Comparison of ENCODE assay signal across 26 mouse cellular contexts in the genomic region with DNA sequence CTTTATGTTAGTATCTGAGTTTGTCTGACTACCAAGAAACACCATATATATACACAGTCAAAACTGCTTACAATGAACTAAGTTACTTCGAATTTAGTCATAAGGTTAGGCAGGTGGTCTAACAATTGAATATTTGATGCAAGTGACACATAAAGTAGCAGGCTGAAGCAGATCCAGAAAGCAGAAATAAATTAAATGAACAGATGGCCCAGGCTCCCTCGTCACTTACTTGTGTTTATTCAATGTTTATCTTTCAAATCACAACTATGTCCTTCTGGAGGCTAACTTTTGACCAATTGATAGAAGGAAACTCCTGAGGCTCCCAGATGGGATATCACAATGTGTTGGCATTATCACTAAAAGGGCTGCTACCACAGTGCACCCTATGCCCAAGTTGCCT.
"Had no signal": no experiment of that assay in that cellular context is flagged by ENCODE, and none has a peak within 500 bp of the region (broad histone marks: within the 10 kb centered on the region; RNA-seq: fewer than 3 reads in every experiment).

No protein-coding gene starts in this region.

- H3K4me2 ChIP-seq: heart, embryonic 12.5 days; hindbrain, embryonic 12.5 days; hindbrain, embryonic 14.5 days; intestine, embryonic 15.5 days; limb, embryonic 13.5 days; limb, embryonic 15.5 days; liver, embryonic 12.5 days had no signal

- H3K36me3 ChIP-seq: heart, embryonic 10.5 days; heart, embryonic 12.5 days; hindbrain, embryonic 10.5 days; hindbrain, embryonic 12.5 days; intestine, embryonic 15.5 days; limb, embryonic 13.5 days; limb, embryonic 15.5 days; liver, embryonic 12.5 days had no signal

- H3K27ac ChIP-seq: gastrocnemius, adult 2 months; heart, embryonic 10.5 days; hindbrain, embryonic 10.5 days; hindbrain, embryonic 12.5 days; hindbrain, embryonic 14.5 days; intestine, embryonic 15.5 days; layer of hippocampus, adult 2 months; limb, embryonic 13.5 days; limb, embryonic 15.5 days; liver, embryonic 12.5 days; liver, embryonic 14.5 days had no signal

- H3K27me3 ChIP-seq: heart, embryonic 12.5 days; hindbrain, embryonic 12.5 days; intestine, embryonic 15.5 days; limb, embryonic 13.5 days; limb, embryonic 15.5 days; liver, embryonic 12.5 days had no signal

- H3K9me3 ChIP-seq: heart, embryonic 10.5 days; heart, embryonic 12.5 days; hindbrain, embryonic 10.5 days; hindbrain, embryonic 12.5 days; intestine, embryonic 15.5 days; limb, embryonic 13.5 days; limb, embryonic 15.5 days; liver, embryonic 12.5 days had no signal

- H3K4me3 ChIP-seq: gastrocnemius, adult 2 months; heart, embryonic 10.5 days; heart, embryonic 12.5 days; hindbrain, embryonic 10.5 days; hindbrain, embryonic 12.5 days; intestine, embryonic 15.5 days; layer of hippocampus, adult 2 months; limb, embryonic 13.5 days; limb, embryonic 15.5 days; liver, embryonic 12.5 days had no signal

- ATAC-seq: hindbrain, embryonic 16.5 days; inflammation-experienced regulatory T-cells, adult 6 months; intestine, embryonic 15.5 days; intestine, postnatal 0 days; liver, embryonic 12.5 days had no signal

- DNase-seq: gastrocnemius, adult 2 months; gastrocnemius, postnatal 10 days; gastrocnemius, postnatal 25 days; heart, adult 18-20 months; heart, postnatal 10 days; heart, postnatal 4 days; kidney, adult 18-20 months; kidney, adult 8-10 months; kidney, postnatal 10 days; kidney, postnatal 25 days; kidney, postnatal 4 days; left cerebral cortex, postnatal 4 days had no signal

- H3K4me1 ChIP-seq: heart, embryonic 10.5 days; heart, embryonic 12.5 days; hindbrain, embryonic 10.5 days; hindbrain, embryonic 12.5 days; intestine, embryonic 15.5 days; limb, embryonic 13.5 days; limb, embryonic 15.5 days; liver, embryonic 12.5 days had no signal

- H3K9ac ChIP-seq: heart, embryonic 12.5 days; hindbrain, embryonic 12.5 days; hindbrain, embryonic 14.5 days; intestine, embryonic 15.5 days; limb, embryonic 13.5 days; limb, embryonic 15.5 days; liver, embryonic 12.5 days; liver, embryonic 14.5 days had no signal
